Mouse (Mus musculus) neural tube, embryonic 14.5 days (tissue): ENCODE measurements at regions not wholly inside any gene's neighbourhood (a gene's known extent, or its start where the extent isn't known, plus 50 kb on each side); places are given as distances from the start of the nearest gene placed in this dataset.

ENCODE experiments used
- ATAC-seq: fragments of 200-750 bp; cut with Nextera tagmentation; 2 replicates; pipeline ENCODE4 v1.8.0; 2017; ENCODE audit warnings: low read depth, mild to moderate bottlenecking, moderate TSS enrichment, moderate library complexity
- H3K27ac ChIP-seq: fragments of 300-500 bp; sonication (generic); 2 replicates; pipeline ENCODE4 v1.5.1; 2014; ENCODE audit warnings: low read depth, mild to moderate bottlenecking, control low read depth, low read length, moderate library complexity, mixed read lengths
- H3K27me3 ChIP-seq: fragments of 300-500 bp; sonication (generic); 2 replicates; pipeline ENCODE4 v1.6.1; 2014; ENCODE audit warnings: low read length; ENCODE audit not compliant: control insufficient read depth, insufficient read depth
- H3K36me3 ChIP-seq: fragments of 300-500 bp; sonication (generic); 2 replicates; pipeline ENCODE4 v1.6.1; 2014; ENCODE audit warnings: low read length, mixed read lengths; ENCODE audit not compliant: control insufficient read depth, insufficient read depth
- H3K4me1 ChIP-seq: fragments of 300-500 bp; sonication (generic); 2 replicates; pipeline ENCODE4 v1.6.1; 2014; ENCODE audit warnings: low read length; ENCODE audit not compliant: control insufficient read depth, insufficient read depth
- H3K4me2 ChIP-seq: fragments of 300-500 bp; sonication (generic); 2 replicates; pipeline ENCODE4 v1.6.1; 2014; ENCODE audit warnings: mild to moderate bottlenecking, low read depth, low read length, control low read depth
- H3K4me3 ChIP-seq: fragments of 300-500 bp; sonication (generic); 2 replicates; pipeline ENCODE4 v1.5.1; 2014; ENCODE audit warnings: low read depth, low read length, control low read depth, mixed read lengths
- H3K9ac ChIP-seq: fragments of 300-500 bp; sonication (generic); replicated peaks from 2 replicates; pipeline ENCODE4 v1.6.1; 2014; ENCODE audit warnings: low read depth, mild to moderate bottlenecking, control low read depth, low read length, mixed read lengths
- H3K9me3 ChIP-seq: fragments of 300-500 bp; sonication (generic); 2 replicates; pipeline ENCODE4 v1.6.1; 2016; ENCODE audit warnings: low read length; ENCODE audit not compliant: control insufficient read depth
- WGBS: fragments of 180-500 bp; shearing (Covaris S2); extraction: QIAGEN DNeasy Blood & Tissue Kit; methylation state at CpG from one replicate; pipeline ENCODE4 v1.1.7; 2014; 5-methylcytosine and 5-hydroxymethylcytosine counted together

DNA sequence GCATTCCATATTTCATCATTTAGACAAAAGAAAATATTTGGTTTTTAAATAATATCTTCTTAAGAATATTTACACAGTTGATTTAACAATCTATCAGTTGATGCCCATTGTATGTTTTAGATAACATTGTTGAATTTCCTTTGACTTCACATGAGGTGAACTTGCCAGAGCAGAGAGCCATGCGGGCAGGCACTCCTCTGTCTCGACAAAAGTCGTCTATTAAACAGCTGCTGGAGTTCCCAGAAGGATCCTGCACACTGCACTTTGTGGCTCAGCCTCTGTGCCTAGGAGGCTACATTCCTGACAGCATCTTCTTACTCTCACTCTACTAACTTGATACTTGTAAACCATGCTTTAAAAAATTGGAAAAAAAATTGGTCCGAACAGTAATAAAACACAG is 221.7 kb upstream of the Pde3a start:
- Histone ChIP-seq H3K4me1 (no peaks in the 10 kb centered on the region), H3K4me2 (no peak overlapping the region), H3K27ac (no peak overlapping the region), H3K9ac (no peak overlapping the region), H3K4me3 (no peak overlapping the region), H3K9me3 (no peaks in the 10 kb centered on the region), H3K36me3 (no peaks in the 10 kb centered on the region), H3K27me3 (no peaks in the 10 kb centered on the region)
- no peak for ATAC-seq
- 71% methylated on average over 4 of the region's 4 CpGs for WGBS

DNA sequence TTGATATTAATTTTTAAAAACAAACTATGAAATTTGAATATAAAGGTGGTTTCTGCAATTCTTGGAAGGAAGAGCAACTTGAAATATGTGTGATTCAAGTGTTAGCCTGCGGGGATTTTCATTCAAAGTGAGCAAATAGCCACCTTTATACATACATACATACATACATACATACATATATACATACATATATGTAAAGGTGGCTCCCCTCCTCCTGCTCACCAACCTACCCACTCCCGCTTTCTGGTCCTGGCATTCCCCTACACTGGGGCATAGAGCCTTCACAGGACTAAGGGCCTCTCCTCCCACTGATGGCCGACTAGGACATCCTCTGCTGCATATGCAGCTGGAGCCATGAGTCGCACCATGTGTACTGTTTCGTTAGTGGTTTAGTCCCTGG is 221.3 kb upstream of the Pde3a start:
- no peak overlapping the region for H3K9ac ChIP-seq
- H3K4me1 ChIP-seq: no peaks in the 10 kb centered on the region
- no peak overlapping the region for H3K4me3 ChIP-seq
- no peaks in the 10 kb centered on the region for H3K36me3 ChIP-seq
- H3K27ac ChIP-seq: no peak overlapping the region
- 92% methylated on average over 5 of the region's 5 CpGs for WGBS
- ATAC-seq: no peak
- no peaks in the 10 kb centered on the region for H3K9me3 ChIP-seq
- H3K27me3 ChIP-seq: no peaks in the 10 kb centered on the region
- no peak overlapping the region for H3K4me2 ChIP-seq

DNA sequence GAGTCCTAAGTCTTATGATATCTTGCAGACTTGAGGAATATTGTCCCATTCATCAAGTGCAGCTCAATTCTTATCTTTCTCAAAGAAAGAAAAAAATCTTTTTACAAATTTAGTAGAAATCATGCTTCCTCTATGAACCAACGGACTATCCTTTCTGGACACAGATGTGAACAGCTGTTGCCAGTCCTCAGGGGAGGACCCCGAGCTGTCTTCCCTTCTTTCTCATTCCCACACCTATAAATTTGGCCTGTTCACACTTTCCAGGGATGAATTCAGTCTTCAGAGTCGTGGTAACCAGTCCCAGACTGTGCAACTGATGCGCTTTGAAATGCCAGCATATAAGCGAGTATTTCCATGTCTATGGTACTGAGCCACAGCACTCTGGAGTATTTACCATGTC is 214.2 kb upstream of the Pde3a start:
- Histone ChIP-seq H3K4me3 (no peak overlapping the region), H3K36me3 (no peaks in the 10 kb centered on the region), H3K9me3 (no peaks in the 10 kb centered on the region), H3K4me1 (no peaks in the 10 kb centered on the region), H3K4me2 (no peak overlapping the region), H3K27ac (no peak overlapping the region), H3K27me3 (no peaks in the 10 kb centered on the region), H3K9ac (no peak overlapping the region)
- 79% methylated on average over 5 of the region's 5 CpGs for WGBS
- no peak for ATAC-seq

DNA sequence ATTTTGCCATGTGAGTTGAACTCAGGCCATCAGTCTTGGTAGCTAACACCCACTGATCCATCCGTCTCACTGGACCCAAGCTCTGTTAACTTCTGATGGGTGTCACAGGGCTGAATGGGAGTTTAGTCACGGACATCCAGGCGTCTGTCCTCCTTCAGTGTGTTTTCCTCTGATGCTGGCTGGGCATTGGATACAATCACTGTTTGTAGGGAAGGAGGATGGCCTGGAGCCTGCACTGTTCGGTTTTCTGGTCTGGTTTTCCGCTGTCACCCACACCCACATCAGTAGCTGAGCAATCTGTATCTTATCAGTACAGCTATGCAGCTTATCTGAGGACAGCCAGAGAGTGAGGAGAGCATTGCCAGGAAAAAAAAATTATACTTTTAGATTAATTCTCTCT is 207.7 kb upstream of the Pde3a start:
- Histone ChIP-seq H3K27me3 (no peaks in the 10 kb centered on the region), H3K9me3 (no peaks in the 10 kb centered on the region), H3K4me3 (no peak overlapping the region), H3K27ac (no peak overlapping the region), H3K4me2 (no peak overlapping the region), H3K9ac (no peak overlapping the region), H3K36me3 (no peaks in the 10 kb centered on the region), H3K4me1 (no peaks in the 10 kb centered on the region)
- ATAC-seq: no peak; the same call in 1 of the 2 replicates
- 72% methylated on average over 5 of the region's 5 CpGs for WGBS

DNA sequence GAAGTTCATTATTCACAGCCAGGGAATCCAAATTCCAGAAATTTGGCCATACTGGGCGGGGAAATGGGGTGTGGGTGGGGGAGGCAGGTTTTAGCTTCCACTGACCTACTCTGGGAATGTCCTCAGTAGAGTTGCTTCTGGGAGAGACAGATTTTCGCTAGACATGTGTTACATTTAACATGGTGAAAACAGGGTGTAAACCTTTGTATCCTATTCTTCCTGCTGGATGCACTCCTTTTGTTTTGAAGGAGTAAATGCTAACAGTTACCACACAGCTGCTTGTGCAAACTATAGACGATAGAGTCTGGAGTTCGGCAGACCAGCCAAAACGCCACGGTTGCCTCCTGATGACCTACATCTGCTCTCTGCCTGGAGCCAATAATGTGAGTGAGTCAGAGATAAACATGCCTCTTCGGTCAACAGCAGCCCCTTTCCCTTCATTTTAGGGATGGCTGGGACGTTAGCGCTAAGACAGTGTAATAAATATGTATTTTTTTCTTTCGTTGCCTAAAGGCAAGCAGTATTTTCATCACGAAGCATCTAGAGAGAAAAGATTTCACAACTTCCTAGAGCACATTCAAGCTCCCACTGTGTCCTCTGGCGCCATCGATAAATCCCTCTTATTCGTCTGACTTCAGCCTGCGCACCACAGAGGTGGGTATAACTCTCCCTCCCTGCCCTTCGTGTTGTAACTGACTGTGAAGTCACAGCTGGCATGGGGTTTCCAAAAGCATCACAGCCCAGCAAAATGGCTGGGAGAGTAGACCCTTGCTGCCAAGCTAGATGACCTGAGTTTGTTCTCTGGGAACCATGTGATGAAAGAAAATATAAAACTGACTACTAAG is 207.1 kb upstream of the Pde3a start:
- 73% methylated on average over 16 of the region's 16 CpGs for WGBS
- no peaks in the 10 kb centered on the region for H3K27me3 ChIP-seq
- H3K27ac ChIP-seq: no peak overlapping the region
- H3K9me3 ChIP-seq: no peaks in the 10 kb centered on the region
- H3K4me3 ChIP-seq: no peak overlapping the region
- H3K9ac ChIP-seq: no peak overlapping the region
- H3K36me3 ChIP-seq: no peaks in the 10 kb centered on the region
- no peak overlapping the region for H3K4me2 ChIP-seq
- ATAC-seq: no peak
- H3K4me1 ChIP-seq: no peaks in the 10 kb centered on the region

DNA sequence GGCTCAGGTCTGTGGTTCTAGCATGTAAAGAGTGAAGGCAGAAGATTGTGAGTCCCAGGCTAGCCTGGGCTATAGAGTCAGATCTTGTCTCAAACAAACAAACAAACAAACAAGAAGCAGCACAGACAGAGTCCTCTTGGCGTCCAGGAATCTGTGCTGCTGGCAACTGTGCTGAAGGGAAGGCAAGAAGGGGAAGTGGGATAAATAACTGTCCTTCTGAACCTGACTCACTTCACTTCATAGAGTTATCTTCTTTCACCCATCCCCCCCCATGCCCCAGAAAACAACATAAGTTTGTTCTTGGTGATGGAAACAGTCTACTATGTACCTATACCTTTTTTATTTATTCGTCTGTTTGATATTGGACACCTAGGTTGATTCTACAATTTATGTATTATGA is 200.8 kb upstream of the Pde3a start:
- no peaks in the 10 kb centered on the region for H3K27me3 ChIP-seq
- WGBS: 91% methylated on average over 2 of the region's 2 CpGs
- H3K4me2 ChIP-seq: no peak overlapping the region
- no peak for ATAC-seq
- no peaks in the 10 kb centered on the region for H3K9me3 ChIP-seq
- no peak overlapping the region for H3K27ac ChIP-seq
- H3K9ac ChIP-seq: no peak overlapping the region
- no peaks in the 10 kb centered on the region for H3K4me1 ChIP-seq
- no peak overlapping the region for H3K4me3 ChIP-seq
- no peaks in the 10 kb centered on the region for H3K36me3 ChIP-seq

DNA sequence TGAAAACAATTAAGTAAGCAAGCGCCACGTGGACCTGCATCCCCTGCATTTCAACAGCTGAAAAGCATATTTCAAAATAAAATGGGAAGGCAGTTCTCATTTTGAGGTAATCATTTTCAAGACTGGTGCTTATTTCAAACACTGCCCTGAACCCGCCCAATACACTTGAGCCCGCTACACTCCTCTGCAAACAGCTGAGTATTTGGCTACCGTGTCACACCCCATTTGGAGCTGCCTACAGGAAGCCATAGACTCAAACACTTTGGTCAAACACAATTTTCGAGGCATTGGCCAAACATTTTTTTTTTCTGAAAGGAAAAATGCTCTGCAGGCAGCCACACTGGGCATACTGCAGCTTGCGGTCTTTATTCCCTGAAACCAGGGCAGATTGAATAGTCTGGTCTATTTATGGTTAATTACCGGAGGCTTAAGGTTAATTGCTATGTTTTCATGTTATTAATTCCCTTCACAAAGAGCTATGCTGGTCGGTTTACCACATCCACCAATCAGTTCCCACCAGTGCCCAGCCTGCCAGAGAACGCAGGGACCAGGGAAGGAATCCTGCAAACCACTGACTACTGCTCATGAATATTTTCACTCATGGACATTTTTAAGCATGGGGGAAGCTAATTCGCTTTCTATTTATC is 198.9 kb upstream of the Pde3a start:
- 55% methylated on average over 11 of the region's 11 CpGs for WGBS
- H3K9ac ChIP-seq: no peak overlapping the region
- no peak for ATAC-seq
- H3K27ac ChIP-seq: no peak overlapping the region
- no peak overlapping the region for H3K4me3 ChIP-seq
- H3K4me1 ChIP-seq: no peaks in the 10 kb centered on the region
- H3K4me2 ChIP-seq: no peak overlapping the region
- no peaks in the 10 kb centered on the region for H3K36me3 ChIP-seq
- no peaks in the 10 kb centered on the region for H3K27me3 ChIP-seq
- no peaks in the 10 kb centered on the region for H3K9me3 ChIP-seq

DNA sequence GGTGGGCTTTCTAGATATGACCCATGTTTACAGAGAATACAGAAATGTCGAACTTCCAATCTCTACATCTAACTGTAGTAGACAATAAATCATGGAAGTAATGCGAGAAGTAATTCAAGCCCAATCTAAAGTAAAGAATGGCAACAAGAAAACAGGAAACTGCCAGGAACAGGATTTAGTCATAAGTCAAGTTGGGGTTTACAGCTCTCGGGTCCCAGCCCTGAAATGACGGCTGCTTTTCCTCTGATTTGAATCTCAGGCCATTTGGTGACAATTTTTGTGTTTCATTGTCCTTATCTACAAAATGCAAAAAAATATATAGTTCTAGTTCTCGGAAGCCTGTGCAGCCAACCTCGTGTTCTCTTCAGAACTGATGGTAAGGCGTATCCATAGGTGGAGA is 195.0 kb upstream of the Pde3a start:
- Histone ChIP-seq H3K4me1 (no peaks in the 10 kb centered on the region), H3K4me3 (no peak overlapping the region), H3K27me3 (no peaks in the 10 kb centered on the region), H3K36me3 (no peaks in the 10 kb centered on the region), H3K27ac (no peak overlapping the region), H3K9ac (no peak overlapping the region), H3K9me3 (no peaks in the 10 kb centered on the region), H3K4me2 (no peak overlapping the region)
- WGBS: 85% methylated on average over 7 of the region's 7 CpGs
- no peak for ATAC-seq

DNA sequence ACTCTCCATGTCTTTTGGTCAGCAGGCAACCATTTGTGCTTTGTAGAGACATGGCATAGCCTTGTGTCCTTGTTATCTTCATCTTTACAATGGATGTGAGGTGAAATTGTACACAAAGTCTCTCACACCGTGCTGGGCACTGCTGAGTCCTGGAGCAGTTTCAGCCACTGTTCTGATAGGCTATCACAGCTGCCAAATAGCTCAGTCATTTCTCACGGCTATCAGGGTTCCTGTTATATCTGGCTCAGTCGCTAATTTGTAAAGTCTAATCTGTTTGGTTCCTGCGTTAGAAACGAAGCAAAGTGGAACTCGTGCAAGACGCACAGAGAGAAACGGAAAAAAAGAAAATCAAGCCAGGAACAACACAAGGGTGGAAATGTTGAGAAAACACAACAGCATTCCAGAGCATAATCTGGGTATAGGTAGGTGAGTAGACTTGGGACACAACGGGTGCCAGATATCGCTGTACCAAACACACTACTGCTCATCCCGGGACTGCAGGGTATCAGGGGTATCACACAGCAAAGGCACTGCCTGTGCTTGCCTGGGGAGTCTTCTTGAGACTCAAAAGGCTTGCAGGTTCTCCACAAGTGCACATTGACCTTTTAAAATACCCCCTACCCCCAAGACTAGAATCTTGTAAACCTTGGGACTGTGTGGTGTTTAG is 189.7 kb upstream of the Pde3a start:
- H3K4me2 ChIP-seq: no peak overlapping the region
- H3K4me3 ChIP-seq: no peak overlapping the region
- no peaks in the 10 kb centered on the region for H3K9me3 ChIP-seq
- no peaks in the 10 kb centered on the region for H3K4me1 ChIP-seq
- H3K9ac ChIP-seq: no peak overlapping the region
- WGBS: 94% methylated on average over 11 of the region's 11 CpGs
- no peaks in the 10 kb centered on the region for H3K27me3 ChIP-seq
- H3K36me3 ChIP-seq: no peaks in the 10 kb centered on the region
- no peak overlapping the region for H3K27ac ChIP-seq
- ATAC-seq: no peak
